Mouse (Mus musculus): ENCODE data around the gene Map3k6. TPM values are rescaled to one million over a fixed set of nuclear protein-coding genes. Genes with fewer than 3 reads are reported as not detected.

The Map3k6 gene
- total RNA-seq (2022), result 1 to 10 TPM; 4.8 to 6.1 (median 5.8) TPM

DNA sequence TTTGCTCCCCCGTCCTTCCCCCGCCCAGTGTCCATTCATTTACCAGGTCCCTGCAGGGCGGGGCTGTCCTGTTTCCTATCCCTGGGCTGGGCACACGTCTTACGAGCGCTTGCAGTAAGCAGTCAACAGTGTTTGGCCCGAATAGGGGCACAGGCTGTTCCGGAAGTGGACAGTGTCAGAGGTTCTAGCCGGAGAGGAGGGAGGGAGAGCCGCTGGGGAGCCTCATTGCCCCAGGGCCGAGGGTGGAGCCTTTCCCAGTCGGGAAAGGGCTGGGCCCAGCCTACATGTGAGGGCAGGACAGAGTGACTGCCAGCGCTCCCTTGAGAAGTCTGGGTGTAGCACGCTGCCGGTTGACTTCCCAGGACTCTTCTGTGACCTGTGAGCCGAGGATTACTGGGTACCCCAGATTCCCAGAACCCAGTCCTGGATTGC is at the start of gene Map3k6:
Map3k6 (plus strand) TSS at position 329 of the 432 bp plus-strand sequence.
- no peak for DNase-seq (ENCODE audit: low spot score in 2 of 2)

- DNase-seq (ENCODE audit: low spot score in 2 of 2), result no peak
Measured at GRCm38 (mm10) chr4:133194482-133194881, 46.1 kb upstream of the Map3k6 start.

DNA sequence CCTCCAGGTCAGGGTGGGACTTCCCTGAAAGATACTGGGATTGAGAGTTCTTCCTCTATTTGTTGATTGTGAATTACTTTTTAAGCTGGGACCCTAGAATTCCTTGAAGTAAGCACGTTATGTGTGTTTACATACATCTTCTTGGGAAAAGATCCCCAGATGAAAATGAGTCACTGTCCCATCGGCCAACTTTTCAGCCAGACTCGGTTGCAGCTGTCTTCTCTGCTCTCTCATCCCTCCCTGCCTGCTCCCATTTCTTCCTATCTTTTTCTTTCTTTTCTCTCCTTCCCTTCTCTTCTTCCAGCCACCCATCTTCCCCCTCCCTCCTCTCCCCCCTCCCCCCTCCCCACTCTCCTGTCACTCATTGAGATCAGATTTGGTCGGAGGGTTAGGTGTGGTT is 45.6 kb upstream of the Map3k6 start:
- DNase-seq (ENCODE audit: low spot score in 2 of 2), result no peak

- no peak for DNase-seq (ENCODE audit: low spot score in 2 of 2)
Measured at GRCm38 (mm10) chr4:133196136-133196535, 44.5 kb upstream of the Map3k6 start.

GRCm38 (mm10) chr4:133196852-133197251 is 43.8 kb upstream of the Map3k6 start:
- DNase-seq (ENCODE audit: low spot score in 2 of 2), result no peak

DNA sequence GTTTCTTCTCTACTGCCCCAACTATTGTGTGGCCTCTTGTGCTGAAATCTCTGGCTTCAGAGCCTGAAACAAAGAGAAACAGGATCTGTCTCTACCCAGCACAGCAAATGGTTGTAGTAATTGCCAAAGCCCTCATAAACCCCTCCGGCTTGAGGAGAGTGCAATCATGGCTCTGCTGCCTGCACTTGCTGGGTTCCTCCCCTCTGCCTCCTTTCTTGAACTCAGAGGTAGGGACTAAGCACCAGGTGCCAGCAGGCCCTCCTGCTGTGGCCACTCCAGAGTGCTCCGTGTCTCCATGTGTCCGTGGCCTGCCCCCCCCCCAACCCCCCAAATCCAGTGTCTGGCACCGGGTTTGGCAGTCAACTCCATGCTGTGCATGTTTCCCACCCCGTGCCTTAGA is 43.3 kb upstream of the Map3k6 start:
- no peak for DNase-seq (ENCODE audit: low spot score in 2 of 2)

GRCm38 (mm10) chr4:133197801-133198286 is 42.8 kb upstream of the Map3k6 start:
- no peak for DNase-seq (ENCODE audit: low spot score in 2 of 2)

DNA sequence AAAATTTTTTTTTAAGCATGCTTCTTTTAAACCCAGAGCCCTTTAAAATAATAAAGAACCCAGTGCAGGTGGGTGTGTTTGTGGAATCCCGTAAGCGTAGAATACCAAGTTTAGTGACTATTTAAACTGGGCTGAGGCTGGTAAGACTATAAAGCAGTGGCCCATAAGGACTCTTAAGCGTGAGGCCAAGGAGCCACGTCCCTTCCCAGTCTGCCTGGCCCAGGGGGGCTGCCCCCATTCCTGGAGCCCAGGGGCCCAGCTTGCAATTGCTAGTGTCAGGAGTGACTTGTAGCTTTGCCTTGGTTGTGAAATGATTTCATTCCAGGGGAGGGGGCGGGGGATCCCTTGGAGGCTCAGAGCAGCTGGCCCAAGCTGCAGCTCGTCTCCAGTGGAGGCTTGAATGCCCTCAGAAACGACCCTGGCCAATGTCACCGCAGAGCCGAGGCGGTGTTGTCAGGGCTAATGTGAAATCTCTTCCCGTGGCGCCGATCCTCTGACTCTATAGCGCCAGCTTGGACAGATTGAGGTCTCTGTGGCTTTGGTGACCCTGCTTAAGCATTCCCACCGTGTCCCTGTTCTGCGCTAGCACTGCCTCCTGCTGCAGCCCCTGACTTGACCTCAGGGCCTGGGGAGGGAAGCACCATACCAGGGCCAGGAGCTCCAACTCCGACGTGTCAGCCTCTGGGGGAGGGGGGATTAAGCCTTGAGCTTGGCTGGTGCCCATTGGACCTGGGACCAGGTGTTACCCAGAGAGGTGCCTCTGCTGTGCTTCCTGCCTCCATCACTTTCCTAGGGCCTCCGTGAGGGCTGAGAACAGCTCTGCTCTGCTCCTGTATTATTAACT is 42.1 kb upstream of the Map3k6 start:
- DNase-seq (ENCODE audit: low spot score in 2 of 2), result no peak

- no peak for DNase-seq (ENCODE audit: low spot score in 2 of 2)
Measured at GRCm38 (mm10) chr4:133199743-133200142, 40.9 kb upstream of the Map3k6 start.

GRCm38 (mm10) chr4:133200343-133200742 is 40.3 kb upstream of the Map3k6 start:
- DNase-seq (ENCODE audit: low spot score in 2 of 2), result peak in 1 of 2 experiments; percentile 42

- peak in 1 of 2 experiments; percentile 38 for DNase-seq (ENCODE audit: low spot score in 2 of 2)
Measured at GRCm38 (mm10) chr4:133201006-133201771, 39.4 kb upstream of the Map3k6 start.

DNA sequence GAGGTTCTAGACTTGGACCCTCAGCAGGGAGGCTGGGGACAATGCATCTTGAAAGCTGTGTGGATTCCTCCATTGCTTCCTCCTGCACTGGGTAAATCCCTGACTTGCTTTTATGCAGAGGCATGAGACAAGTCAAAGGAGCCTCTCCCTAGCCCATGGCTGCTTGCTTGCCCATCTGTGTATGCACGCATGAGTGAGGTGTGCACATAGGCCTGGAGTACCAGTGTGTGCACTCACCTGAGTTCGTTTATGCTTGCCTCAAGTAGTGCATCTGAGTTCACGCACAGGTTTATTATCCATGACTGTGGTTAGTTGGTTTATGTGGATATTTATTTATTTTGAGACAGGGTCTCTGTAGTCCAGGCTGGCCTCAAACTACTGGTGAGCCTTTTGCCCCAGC is 38.4 kb upstream of the Map3k6 start:
- no peak for DNase-seq (ENCODE audit: low spot score in 2 of 2)

DNA sequence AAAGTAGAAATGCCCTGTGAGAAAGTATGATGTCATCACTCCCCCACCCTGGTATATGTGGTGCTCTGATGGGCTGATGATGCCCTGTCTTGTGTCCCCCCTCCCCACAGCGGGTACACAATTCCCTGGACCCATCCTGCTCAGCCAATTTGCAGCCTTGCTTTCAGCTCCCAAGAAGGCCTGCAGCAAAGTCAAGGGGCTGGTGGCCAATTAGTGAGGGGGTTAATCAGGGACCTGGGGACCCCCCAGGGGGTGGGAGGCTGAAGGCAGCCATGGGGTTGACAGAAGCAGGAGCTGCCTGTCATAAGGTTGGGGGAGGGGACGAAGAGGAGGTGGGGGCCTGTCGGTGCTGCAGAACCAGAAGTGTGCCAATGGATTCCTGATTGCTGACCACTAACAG is 37.0 kb upstream of the Map3k6 start:
- DNase-seq (ENCODE audit: low spot score in 2 of 2), result no peak

DNA sequence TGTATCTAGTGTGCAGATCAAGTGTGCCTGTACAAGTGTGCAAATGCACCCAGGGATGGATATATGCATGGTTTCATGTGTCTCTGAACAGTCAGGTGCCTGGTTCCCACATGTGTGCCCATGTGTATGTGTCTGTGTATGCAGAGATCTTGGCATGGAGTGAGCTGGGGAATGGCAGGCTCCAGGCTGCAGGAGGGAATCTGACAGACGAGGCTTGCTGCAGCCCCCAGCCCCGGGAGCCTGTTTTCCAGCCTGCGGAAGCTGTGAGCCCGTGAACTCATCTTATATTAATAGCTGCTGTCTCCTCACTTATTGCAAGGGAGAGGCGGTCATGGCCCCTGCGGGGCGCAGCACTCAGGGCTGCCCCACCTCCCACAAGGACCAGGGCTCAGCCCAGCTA is 36.2 kb upstream of the Map3k6 start:
- DNase-seq (ENCODE audit: low spot score in 2 of 2), result no peak

GRCm38 (mm10) chr4:133209366-133209765 is 31.3 kb upstream of the Map3k6 start:
- DNase-seq (ENCODE audit: low spot score in 2 of 2), result no peak

DNA sequence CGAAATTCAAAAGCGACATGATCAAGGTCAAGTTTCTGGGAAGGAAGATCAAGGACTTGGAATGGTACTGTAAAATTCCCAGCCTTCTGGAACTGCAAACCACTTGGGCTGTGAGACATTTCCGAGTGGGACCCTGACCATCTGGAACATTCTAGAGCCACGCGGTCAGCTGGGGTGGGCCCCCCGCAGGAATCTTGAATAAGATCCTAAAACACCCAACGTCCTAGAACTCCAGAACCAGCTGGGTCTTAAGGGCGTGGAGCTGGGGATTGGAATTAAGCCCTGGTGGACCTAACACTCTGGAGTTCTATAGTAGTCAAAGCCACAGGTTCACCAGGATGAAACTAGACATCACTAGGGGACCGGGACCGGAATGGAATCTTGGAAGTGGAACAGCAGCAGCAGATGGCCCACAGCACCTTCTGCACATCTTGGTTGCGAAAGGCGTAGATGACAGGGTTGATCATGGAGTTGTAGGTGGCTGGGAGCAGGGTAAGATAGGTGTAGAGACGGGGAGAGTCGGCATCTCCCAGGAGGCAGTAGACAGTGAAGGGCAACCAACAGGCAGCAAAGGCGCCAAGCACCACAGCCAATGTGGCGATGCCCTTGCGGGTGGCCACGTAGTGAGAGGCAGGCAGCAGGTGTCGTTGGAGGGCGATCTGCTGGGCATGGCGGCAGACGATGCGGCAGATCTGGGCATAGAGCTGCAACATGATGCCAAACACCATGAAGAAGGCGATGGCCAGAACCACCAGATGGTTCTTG is 30.4 kb upstream of the Map3k6 start:
- no peak for DNase-seq (ENCODE audit: low spot score in 2 of 2)

DNA sequence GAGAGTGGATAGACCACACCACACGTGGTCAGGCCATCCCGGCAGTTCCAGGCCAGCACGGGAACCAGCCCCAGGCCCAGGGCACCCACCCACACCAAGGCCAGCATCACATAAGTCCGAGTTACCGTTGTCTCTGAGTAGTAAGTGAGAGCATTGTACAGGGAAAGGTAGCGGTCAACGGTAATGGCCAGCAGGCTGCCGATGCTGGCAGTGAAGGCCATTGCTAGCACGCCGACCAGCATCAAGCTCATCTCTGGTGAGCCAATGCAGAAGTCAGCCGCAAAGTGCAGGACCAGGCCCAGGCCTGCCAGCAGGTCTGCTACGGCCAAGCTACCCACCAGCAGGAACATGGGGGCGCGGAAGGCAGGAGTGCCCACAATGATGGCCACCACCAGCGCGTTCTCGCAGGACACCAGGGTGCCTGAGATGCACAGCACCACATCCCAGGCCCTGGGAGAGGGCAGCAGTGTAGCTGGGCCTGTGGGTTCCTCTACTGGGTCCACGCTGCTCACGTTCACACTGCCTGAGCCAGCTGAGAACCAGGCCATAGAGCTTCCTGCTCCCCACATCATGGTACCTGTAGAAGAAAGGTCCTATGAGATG is 29.7 kb upstream of the Map3k6 start:
- DNase-seq (ENCODE audit: low spot score in 2 of 2), result no peak

GRCm38 (mm10) chr4:133211751-133212561 is 28.7 kb upstream of the Map3k6 start, which contains the start of the genes Cd164l2 and Gpr3:
Gene Cd164l2, plus strand, starts transcription at chr4:133212131.
Gene Gpr3, minus strand, starts transcription at chr4:133212536.
- DNase-seq (ENCODE audit: low spot score in 2 of 2), result no peak

DNA sequence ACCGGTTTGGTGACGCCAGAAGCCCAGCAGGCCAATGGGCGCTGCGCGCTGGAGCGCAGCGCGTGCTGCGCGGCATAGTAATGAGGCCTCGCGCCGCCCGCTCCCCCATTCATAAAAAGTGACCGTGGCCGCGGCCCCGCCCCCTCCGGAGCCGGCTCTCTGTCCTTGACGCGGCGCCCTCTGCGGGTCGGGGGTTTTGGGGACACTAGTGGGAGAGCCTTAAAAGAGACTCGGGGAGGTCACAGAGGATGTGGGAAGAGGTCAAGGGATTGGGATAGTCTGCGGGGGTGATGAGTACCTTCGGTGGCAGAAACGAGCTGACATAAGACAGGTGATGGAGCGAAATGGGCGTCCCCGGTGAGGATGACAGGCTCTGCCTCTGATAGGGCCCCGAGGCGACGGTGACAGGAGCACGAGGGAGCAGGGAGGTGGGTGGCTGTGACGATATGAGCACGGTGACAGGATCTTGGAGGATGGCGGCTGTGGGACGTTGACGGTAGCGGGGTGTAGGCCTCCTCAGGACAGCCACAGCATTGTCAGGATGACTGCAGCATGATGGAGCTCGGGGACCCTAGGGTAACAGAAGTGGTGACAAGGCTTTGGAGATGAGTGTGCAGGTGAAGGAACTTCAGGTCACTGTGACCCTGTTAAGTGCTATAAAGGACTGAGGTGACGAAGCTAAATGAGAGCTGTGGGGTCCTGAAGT is 27.9 kb upstream of the Map3k6 start:
- DNase-seq (ENCODE audit: low spot score in 2 of 2), result peak; percentile 67 to 71

- no peak for DNase-seq (ENCODE audit: low spot score in 2 of 2)
Measured at GRCm38 (mm10) chr4:133213268-133213590, 27.4 kb upstream of the Map3k6 start.

All from layer of hippocampus, adult 8-10 months (tissue).